Mouse (Mus musculus) megakaryocyte, embryonic 14.5 days (primary cell): ENCODE data around the gene Lss.

Source experiments
- FLI1 ChIP-seq: IDR thresholded peaks from 2 replicates; pipeline ENCODE4 v1.6.1; 2012; ENCODE audit warnings: low read length, inconsistent platforms, mixed read lengths
- GATA1 ChIP-seq: IDR thresholded peaks from 3 replicates; pipeline ENCODE4 v1.6.1; 2012; ENCODE audit warnings: mixed read lengths, low read length, inconsistent platforms, borderline replicate concordance

DNA sequence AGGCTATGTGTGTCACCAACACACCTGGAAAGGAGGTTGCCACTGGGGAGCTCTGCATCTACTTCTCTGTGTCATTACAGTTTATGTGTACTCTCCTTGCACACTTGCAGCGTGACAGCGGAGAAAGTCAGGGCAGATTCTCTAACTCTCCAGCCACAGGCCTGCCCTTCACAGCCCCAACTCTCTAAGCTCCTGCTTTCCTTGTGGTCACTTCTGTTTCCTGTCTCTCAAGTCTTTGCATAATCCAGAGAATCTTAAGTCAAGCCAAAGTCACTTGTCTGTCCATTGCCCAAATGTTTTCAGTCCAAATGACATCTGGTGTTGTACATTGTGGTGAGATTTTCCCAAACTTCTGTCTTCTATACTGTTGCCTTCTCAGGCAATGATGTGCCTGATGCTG is 45.1 kb upstream of the Lss start:
- TF ChIP-seq GATA1, result no peak
- TF ChIP-seq FLI1, result no peak
